Mouse (Mus musculus) forebrain, embryonic 16.5 days (tissue): ENCODE measurements around the gene Mterf4. TPM values are rescaled to one million over a fixed set of nuclear protein-coding genes. Genes with fewer than 3 reads are reported as not detected.
"Not testable (repeated sequence)": the region's sequence is repeated elsewhere in the genome, so short reads cannot be mapped to it uniquely, and the experiment has no call there.

Experiments
- ATAC-seq: fragments of 200-750 bp; cut with Nextera tagmentation; 2 replicates; pipeline ENCODE4 v1.8.0; 2017; ENCODE audit warnings: mild to moderate bottlenecking, moderate library complexity
- H3K27ac ChIP-seq: fragments of 300-500 bp; sonication (generic); 2 replicates; pipeline ENCODE4 v1.5.1; 2014; ENCODE audit warnings: low read length, control low read depth
- H3K27me3 ChIP-seq: fragments of 300-500 bp; sonication (generic); replicated peaks from 2 replicates; pipeline ENCODE4 v1.6.1; 2014; ENCODE audit warnings: low read length; ENCODE audit not compliant: control insufficient read depth, insufficient read depth
- H3K36me3 ChIP-seq: fragments of 300-500 bp; sonication (generic); 2 replicates; pipeline ENCODE4 v1.6.1; 2014; ENCODE audit not compliant: control insufficient read depth, insufficient read depth
- H3K4me1 ChIP-seq: fragments of 300-500 bp; sonication (generic); replicated peaks from 2 replicates; pipeline ENCODE4 v1.6.1; 2014; ENCODE audit warnings: low read length; ENCODE audit not compliant: control insufficient read depth, insufficient read depth
- H3K4me2 ChIP-seq: fragments of 300-500 bp; sonication (generic); 2 replicates; pipeline ENCODE4 v1.6.1; 2014; ENCODE audit warnings: mild to moderate bottlenecking, low read length, control low read depth
- H3K4me3 ChIP-seq: fragments of 300-500 bp; sonication (generic); replicated peaks from 2 replicates; pipeline ENCODE4 v1.5.1; 2014; ENCODE audit warnings: mild to moderate bottlenecking, low read length, control low read depth
- H3K9ac ChIP-seq: fragments of 300-500 bp; sonication (generic); replicated peaks from 2 replicates; pipeline ENCODE4 v1.6.1; 2014; ENCODE audit warnings: low read depth, low read length, control low read depth
- H3K9me3 ChIP-seq: fragments of 300-500 bp; sonication (generic); 2 replicates; pipeline ENCODE4 v1.6.1; 2016; ENCODE audit warnings: low read length; ENCODE audit not compliant: control insufficient read depth
- WGBS: fragments of 180-500 bp; shearing (Covaris S2); extraction: QIAGEN DNeasy Blood & Tissue Kit; methylation state at CpG from one replicate; pipeline ENCODE4 v1.1.7; 2014; 5-methylcytosine and 5-hydroxymethylcytosine counted together
- polyA plus RNA-seq: library from polyadenylated mRNA; unstranded; fragments of >200 nt; fragmentation: Nextera tagmentation; extraction: Ambion mirVana; gene quantifications from 2 replicates; pipeline ENCODE4 v1.2.1, GENCODE M21; 2015

Gene Mterf4
- polyA plus RNA-seq, 1 experiment from 2014 or later = 38.4 TPM

DNA sequence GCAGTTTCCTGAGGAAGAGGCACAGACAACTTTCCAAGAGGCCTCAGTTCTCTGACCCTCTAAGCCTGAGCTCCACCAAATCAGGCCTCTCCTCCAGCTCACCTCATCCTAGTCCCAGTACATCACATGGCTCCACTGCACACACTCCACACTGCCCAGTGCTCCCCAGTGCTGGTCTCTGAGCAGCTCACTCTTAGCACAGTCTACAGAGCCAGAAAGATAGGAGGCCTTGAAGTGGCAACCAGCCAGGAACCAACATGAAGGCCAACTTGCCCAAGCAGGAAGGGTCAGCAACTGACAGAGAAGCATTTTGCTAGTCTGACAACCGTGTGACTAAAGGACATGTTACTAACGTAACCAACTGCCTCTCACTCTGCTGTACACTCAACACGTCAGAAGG is 5.1 kb downstream of the Mterf4 start:
- no peaks in the 10 kb centered on the region for H3K27me3 ChIP-seq
- H3K9me3 ChIP-seq = no peaks in the 10 kb centered on the region
- H3K36me3 ChIP-seq = peaks cover 18% of the 10 kb centered on the region
- 87% methylated on average over 3 of the region's 3 CpGs for WGBS
- H3K27ac ChIP-seq = no peak overlapping the region
- H3K4me1 ChIP-seq = peaks cover 12% of the 10 kb centered on the region
- no peak overlapping the region for H3K4me3 ChIP-seq
- no peak overlapping the region for H3K4me2 ChIP-seq
- no peak for ATAC-seq
- no peak overlapping the region for H3K9ac ChIP-seq

DNA sequence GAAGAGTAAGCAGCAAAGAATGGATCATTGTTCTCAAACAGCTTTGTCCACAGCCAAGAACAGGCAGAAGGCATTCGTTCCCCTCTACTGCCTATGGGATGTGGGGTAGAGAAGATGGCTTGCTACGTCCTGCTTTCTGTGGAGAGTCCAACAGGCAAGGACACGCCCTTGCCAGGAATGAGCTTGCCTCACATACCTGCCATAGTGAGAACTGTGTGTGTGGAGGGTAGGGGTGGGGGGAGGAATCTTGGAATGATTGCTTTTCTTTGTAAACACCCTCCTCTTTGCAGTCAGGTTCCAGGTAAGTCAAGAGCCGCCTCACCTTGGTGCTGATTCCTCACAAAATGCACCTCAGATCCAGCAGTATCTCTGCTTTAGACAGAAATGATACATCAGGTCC is 5.9 kb downstream of the Mterf4 start:
- peaks cover 19% of the 10 kb centered on the region for H3K36me3 ChIP-seq
- H3K27ac ChIP-seq = no peak overlapping the region
- H3K27me3 ChIP-seq = no peaks in the 10 kb centered on the region
- 90% methylated on average over 4 of the region's 4 CpGs for WGBS
- peaks cover 7% of the 10 kb centered on the region for H3K4me1 ChIP-seq
- H3K4me3 ChIP-seq = no peak overlapping the region
- no peak overlapping the region for H3K9ac ChIP-seq
- no peak overlapping the region for H3K4me2 ChIP-seq
- no peak for ATAC-seq
- no peaks in the 10 kb centered on the region for H3K9me3 ChIP-seq

DNA sequence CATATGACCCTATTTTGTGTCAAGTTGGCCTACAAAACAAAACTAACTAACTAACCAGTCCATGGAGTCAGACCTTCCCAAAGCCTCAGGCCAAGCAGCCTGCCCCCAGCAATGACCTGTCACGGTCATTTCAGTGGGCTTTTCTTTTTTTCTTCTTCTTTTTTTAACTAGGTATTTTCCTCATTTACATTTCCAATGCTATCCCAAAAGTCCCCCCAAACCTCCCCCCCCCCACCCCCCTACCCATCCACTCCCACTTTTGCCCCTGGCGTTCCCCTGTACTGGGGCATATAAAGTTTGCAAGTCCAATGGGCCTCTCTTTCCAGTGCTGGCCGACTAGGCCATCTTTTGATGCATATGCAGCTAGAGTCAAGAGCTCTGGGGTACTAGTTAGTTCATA is 11.2 kb downstream of the Mterf4 start:
- not testable (repeated sequence) for H3K9ac ChIP-seq, H3K27ac ChIP-seq, H3K27me3 ChIP-seq, H3K36me3 ChIP-seq, ATAC-seq, H3K4me2 ChIP-seq, H3K4me3 ChIP-seq, H3K4me1 ChIP-seq, H3K9me3 ChIP-seq
- WGBS = 78% methylated on average over 3 of the region's 3 CpGs

DNA sequence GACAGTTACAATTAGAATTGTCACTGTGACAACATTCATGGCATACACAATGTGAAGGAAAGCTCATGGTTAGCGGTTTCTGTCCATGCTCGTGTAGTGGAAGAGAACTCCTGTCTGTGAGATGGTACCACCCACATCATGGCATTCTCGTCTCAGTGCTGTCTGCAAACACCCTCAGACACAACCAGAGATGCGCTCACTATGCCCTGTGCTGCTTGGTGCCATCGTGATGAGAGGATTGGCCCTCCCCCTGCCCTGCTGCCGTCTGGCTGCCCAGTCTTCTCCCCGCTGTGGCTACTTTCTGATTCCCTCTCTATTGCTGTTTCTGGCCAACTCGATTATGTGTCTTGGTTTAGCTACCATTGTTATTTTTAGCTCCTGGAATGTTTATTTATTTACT is 13.7 kb downstream of the Mterf4 start:
- Histone ChIP-seq H3K9ac (no peak overlapping the region), H3K27me3 (no peaks in the 10 kb centered on the region), H3K27ac (no peak overlapping the region), H3K4me3 (no peak overlapping the region), H3K36me3 (peaks cover 9% of the 10 kb centered on the region; the same call in 1 of the 2 replicates), H3K4me1 (no peaks in the 10 kb centered on the region), H3K9me3 (no peaks in the 10 kb centered on the region), H3K4me2 (no peak overlapping the region)
- 75% methylated on average over 8 of the region's 8 CpGs for WGBS
- no peak for ATAC-seq

DNA sequence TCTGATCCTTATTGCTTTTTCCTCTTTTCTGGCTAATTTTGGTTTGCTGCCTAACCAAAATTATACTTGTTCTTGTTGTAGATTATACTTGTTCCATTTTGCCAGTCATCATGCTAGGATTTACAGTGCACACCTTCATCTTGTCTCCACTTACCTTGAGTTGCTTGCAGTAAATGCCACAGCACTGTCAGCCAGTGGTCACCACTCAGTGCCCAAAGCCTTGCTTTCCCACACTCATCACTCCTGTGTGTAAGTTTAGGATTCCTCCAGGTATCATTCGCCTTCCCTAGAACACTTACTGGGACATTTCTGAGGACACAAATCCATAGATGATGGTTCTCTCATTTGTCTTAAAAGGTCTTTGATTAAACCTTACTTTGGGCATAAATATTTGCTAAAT is 14.1 kb downstream of the Mterf4 start:
- H3K27ac ChIP-seq = no peak overlapping the region
- no peaks in the 10 kb centered on the region for H3K4me1 ChIP-seq
- H3K4me2 ChIP-seq = no peak overlapping the region
- H3K36me3 ChIP-seq = peaks cover 6% of the 10 kb centered on the region; the same call in 1 of the 2 replicates
- no peak overlapping the region for H3K4me3 ChIP-seq
- no peaks in the 10 kb centered on the region for H3K27me3 ChIP-seq
- no peak overlapping the region for H3K9ac ChIP-seq
- no peaks in the 10 kb centered on the region for H3K9me3 ChIP-seq
- WGBS = 94% methylated on average over 1 of the region's 1 CpGs
- no peak for ATAC-seq

DNA sequence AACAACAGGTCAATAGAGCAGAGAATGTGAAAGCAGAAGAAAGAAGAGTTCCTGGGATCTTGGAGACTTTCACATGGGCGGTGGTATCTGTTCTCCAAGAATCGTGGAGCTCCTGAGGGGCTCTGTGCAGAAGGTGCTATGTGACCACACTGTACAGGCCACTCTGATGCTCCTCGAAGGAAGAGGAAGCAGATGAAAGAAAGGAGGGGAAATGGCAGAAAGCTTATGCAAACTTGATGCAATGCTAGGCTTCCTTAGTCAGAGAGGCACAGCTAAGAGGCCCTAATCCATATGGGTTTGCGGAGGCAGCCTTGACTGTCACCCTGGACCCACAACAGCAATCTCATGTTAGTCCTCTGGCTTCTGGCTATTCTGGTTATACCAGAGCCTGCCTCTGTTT is 14.8 kb downstream of the Mterf4 start:
- WGBS = 85% methylated on average over 4 of the region's 4 CpGs
- H3K4me3 ChIP-seq = no peak overlapping the region

DNA sequence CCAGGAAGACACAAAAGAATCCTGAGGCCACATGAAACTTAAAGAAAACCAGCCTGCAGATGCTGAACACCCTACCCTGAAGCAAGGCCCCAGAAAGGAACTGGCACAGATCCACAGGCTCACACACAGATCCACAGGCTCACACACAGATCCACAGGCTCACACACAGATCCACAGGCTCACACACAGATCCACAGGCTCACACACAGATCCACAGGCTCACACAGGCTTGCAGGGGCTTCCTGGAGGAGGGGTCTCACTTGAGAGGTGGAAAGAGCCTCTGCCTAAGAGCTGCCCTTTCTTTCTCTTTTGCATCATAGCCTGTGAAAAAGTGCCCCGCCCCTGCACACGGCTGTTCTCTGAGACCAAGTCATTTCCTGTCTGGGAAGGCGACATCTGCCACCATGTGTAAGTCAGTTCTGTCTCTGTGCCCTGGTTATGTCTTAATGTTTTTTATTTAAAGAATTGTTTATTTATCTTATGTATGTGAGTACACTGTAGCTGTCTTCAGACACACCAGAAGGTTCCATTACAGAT is 16.0 kb downstream of the Mterf4 start:
- H3K9me3 ChIP-seq = no peaks in the 10 kb centered on the region
- no peak overlapping the region for H3K27ac ChIP-seq
- H3K9ac ChIP-seq = no peak overlapping the region
- H3K4me3 ChIP-seq = no peak overlapping the region
- no peak overlapping the region for H3K4me2 ChIP-seq
- H3K27me3 ChIP-seq = no peaks in the 10 kb centered on the region
- ATAC-seq = no peak
- H3K4me1 ChIP-seq = no peaks in the 10 kb centered on the region
- no peaks in the 10 kb centered on the region for H3K36me3 ChIP-seq
- WGBS = 66% methylated on average over 3 of the region's 3 CpGs

More for the DNA sequence above, 14.8 kb downstream of the Mterf4 start:
- Histone ChIP-seq H3K4me1 (no peaks in the 10 kb centered on the region), H3K27me3 (no peaks in the 10 kb centered on the region), H3K9me3 (no peaks in the 10 kb centered on the region), H3K4me2 (no peak overlapping the region), H3K36me3 (peaks cover 5% of the 10 kb centered on the region; the same call in 1 of the 2 replicates), H3K9ac (no peak overlapping the region), H3K27ac (no peak overlapping the region)
- no peak for ATAC-seq

DNA sequence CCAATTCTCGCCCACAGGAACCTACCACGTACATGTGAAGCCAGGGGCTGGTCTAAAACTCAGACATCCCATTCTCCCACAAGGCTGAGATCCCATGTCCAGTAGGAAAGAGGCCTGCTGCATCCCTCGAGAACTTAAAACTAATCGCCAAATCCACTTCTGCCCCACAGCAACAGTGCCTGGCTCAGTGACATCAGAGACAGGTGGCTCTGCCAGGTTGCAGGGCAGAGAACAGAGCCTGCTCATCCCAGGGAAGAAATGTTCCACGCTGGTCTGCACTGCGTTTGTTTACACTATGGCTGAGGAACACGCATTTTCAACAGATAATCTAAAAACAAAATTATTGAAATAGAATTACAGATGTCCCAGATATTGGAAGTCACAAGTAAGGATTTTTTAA is 28.7 kb downstream of the Mterf4 start:
- Histone ChIP-seq H3K9ac (no peak overlapping the region), H3K4me1 (no peaks in the 10 kb centered on the region), H3K27me3 (no peaks in the 10 kb centered on the region), H3K4me3 (no peak overlapping the region), H3K9me3 (no peaks in the 10 kb centered on the region), H3K4me2 (no peak overlapping the region), H3K36me3 (no peaks in the 10 kb centered on the region), H3K27ac (no peak overlapping the region)
- ATAC-seq = no peak
- WGBS = 76% methylated on average over 7 of the region's 7 CpGs

DNA sequence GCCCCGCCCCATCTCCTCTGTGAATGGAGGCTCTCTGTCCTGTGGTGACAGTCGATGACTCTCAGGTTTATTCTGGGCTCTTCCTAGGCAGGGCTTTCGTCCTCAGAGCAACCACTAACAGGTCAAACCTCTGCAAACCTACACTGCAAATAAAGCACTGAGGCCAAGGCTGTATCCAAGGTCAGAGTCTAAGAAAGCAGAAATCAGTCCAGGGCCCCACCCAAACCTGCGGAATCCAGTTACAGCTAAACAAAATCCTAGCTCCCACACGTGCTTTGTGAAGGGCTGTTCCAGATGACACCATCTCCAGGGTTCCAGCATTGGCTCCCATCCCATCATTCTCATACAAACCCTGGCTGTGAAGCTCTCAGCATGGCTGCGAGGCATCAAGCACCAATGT is 30.2 kb downstream of the Mterf4 start:
- Histone ChIP-seq H3K27me3 (no peaks in the 10 kb centered on the region), H3K9me3 (no peaks in the 10 kb centered on the region), H3K27ac (no peak overlapping the region), H3K4me2 (no peak overlapping the region), H3K36me3 (no peaks in the 10 kb centered on the region), H3K4me3 (no peak overlapping the region), H3K9ac (no peak overlapping the region), H3K4me1 (no peaks in the 10 kb centered on the region)
- 84% methylated on average over 6 of the region's 6 CpGs for WGBS
- ATAC-seq = no peak

DNA sequence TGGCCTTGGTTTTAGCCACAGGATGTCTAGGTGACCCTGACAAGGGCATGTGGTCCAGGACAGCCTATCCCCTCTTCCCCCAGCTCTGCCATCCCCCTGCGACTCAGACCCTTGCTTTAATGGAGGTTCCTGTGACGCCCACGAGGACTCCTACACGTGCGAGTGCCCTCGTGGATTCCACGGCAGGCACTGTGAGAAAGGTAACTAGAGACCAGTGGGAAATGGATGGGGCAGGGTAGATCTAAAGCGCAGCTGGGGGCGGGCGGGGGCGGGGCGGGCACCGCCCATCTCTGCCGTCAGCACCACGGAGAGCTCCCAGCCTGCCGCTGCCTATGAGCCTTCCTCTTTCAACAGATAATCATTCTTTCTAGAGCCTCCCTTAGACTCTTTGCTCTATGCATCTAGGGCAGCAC is 33.3 kb downstream of the Mterf4 start:
- H3K9ac ChIP-seq = peak overlapping the region; percentile 42; the same call in 1 of the 2 replicates
- H3K4me2 ChIP-seq = peak overlapping the region; percentile 50
- H3K36me3 ChIP-seq = no peaks in the 10 kb centered on the region
- WGBS = 5% methylated on average over 16 of the region's 16 CpGs
- no peak overlapping the region for H3K27ac ChIP-seq
- no peaks in the 10 kb centered on the region for H3K27me3 ChIP-seq
- no peaks in the 10 kb centered on the region for H3K4me1 ChIP-seq
- ATAC-seq = peak; percentile 72
- H3K9me3 ChIP-seq = no peaks in the 10 kb centered on the region
- peak overlapping the region; percentile 30 for H3K4me3 ChIP-seq
